Mouse (Mus musculus) ES-E14 (cell line): Measurements from ENCODE around the gene App. TPM values are rescaled to one million over a fixed set of nuclear protein-coding genes. Genes with fewer than 3 reads are reported as not detected.
A peak's percentile ranks its signal among the peaks of the same experiment; 100 is the strongest.

Experiments used
- DNase-seq: peaks from one replicate; pipeline ENCODE4 v3.0.0-alpha.2; 2013; ENCODE audit warnings: low read depth, low spot score
- H3K27ac ChIP-seq: 2 replicates; pipeline ENCODE4 v1.5.1; 2012; ENCODE audit warnings: low read depth, mild to moderate bottlenecking, low read length, moderate library complexity, mixed read lengths; ENCODE audit not compliant: poor library complexity, insufficient read depth, severe bottlenecking
- H3K36me3 ChIP-seq: 2 replicates; pipeline ENCODE4 v1.6.1; 2012; ENCODE audit warnings: mild to moderate bottlenecking, low read length, moderate library complexity, mixed read lengths; ENCODE audit not compliant: control insufficient read depth, poor library complexity, insufficient read depth, severe bottlenecking
- H3K4me1 ChIP-seq, 2 experiments: fragments of 150-350 bp in 1 of 2; sonication (generic) in 1 of 2; 2 replicates each; pipeline ENCODE4 v1.6.1; 2012; ENCODE audit warnings: low read length in 2 of 2, mild to moderate bottlenecking in 1 of 2, mixed read lengths in 1 of 2; ENCODE audit not compliant: control insufficient read depth in 2 of 2, insufficient read depth in 2 of 2, poor library complexity in 1 of 2
- H3K4me3 ChIP-seq, 2 experiments: fragments of 150-350 bp in 1 of 2; sonication (generic) in 1 of 2; 2 replicates each; pipeline ENCODE4 v1.5.1; 2012; ENCODE audit warnings: low read length in 2 of 2, low read depth in 1 of 2, mild to moderate bottlenecking in 1 of 2, mixed read lengths in 1 of 2; ENCODE audit not compliant: insufficient read depth in 1 of 2, poor library complexity in 1 of 2, severe bottlenecking in 1 of 2
- H3K9ac ChIP-seq: 2 replicates; pipeline ENCODE4 v1.6.1; 2012; ENCODE audit warnings: low read depth, mild to moderate bottlenecking, low read length, mixed read lengths; ENCODE audit not compliant: poor library complexity, insufficient read depth, severe bottlenecking
- H3K9me3 ChIP-seq: fragments of 150-350 bp; sonication (generic); 2 replicates; pipeline ENCODE4 v1.6.1; 2012; ENCODE audit warnings: low read depth, mild to moderate bottlenecking, low read length; ENCODE audit not compliant: control insufficient read depth, insufficient read depth
- CHD2 ChIP-seq: IDR thresholded peaks from 2 replicates; pipeline ENCODE4 v1.6.1; 2014; ENCODE audit warnings: mild to moderate bottlenecking, low read depth, low read length, inconsistent platforms
- HCFC1 ChIP-seq: IDR thresholded peaks from 2 replicates; pipeline ENCODE4 v1.6.1; 2012; ENCODE audit warnings: low read length, inconsistent platforms, borderline replicate concordance; ENCODE audit not compliant: insufficient read depth
- MAFK ChIP-seq: IDR thresholded peaks from 2 replicates; pipeline ENCODE4 v1.6.1; 2014; ENCODE audit warnings: mild to moderate bottlenecking, low read depth, low read length, inconsistent platforms; ENCODE audit not compliant: insufficient read depth
- ZC3H11A ChIP-seq: IDR thresholded peaks from 2 replicates; pipeline ENCODE4 v1.6.1; 2012; ENCODE audit warnings: low read depth, mild to moderate bottlenecking, inconsistent platforms, low read length, borderline replicate concordance
- ZNF384 ChIP-seq: IDR thresholded peaks from 2 replicates; pipeline ENCODE4 v1.6.1; 2012; ENCODE audit warnings: low read depth, low read length, inconsistent platforms
- in situ Hi-C, 2 experiments: fragments of 600-800 bp; cut with MboI; formaldehyde crosslinking; loops; one replicate each; pipeline ENCODE4 v1.15.1; 2025; ENCODE audit warnings: low sequenced_read_pairs in 2 of 2, inconsistent platforms in 1 of 2; ENCODE audit not compliant: unreplicated experiment in 2 of 2
- total RNA-seq: library from RNA; depleted of rRNA; stranded (reverse); fragments of 300-350 nt; gene quantifications from 2 replicates; pipeline ENCODE4 v1.2.3, GENCODE M21; 2012

The App gene
- total RNA-seq, 1 experiment = 52.4 TPM

- H3K4me3 ChIP-seq = no peak overlapping the region
- no peaks in the 10 kb centered on the region for H3K36me3 ChIP-seq
- in situ Hi-C loops = no loop called here
- H3K9ac ChIP-seq = no peak overlapping the region
- DNase-seq = no peak
- H3K27ac ChIP-seq = no peak overlapping the region
- no peak for TF ChIP-seq ZC3H11A
- TF ChIP-seq MAFK = no peak
- no peak for TF ChIP-seq ZNF384
- no peak for TF ChIP-seq CHD2
- TF ChIP-seq HCFC1 = no peak
- no peaks in the 10 kb centered on the region for H3K9me3 ChIP-seq
- H3K4me1 ChIP-seq = peaks cover 0 to 3% of the 10 kb centered on the region in 2 experiments; a peak in 1 of 4 replicates
Observed at GRCm38 (mm10) chr16:85181502-85181901, 7.9 kb upstream of the App start.

- Histone ChIP-seq H3K9me3 (no peaks in the 10 kb centered on the region), H3K4me1 (peaks cover 0 to 3% of the 10 kb centered on the region in 2 experiments; a peak in 1 of 4 replicates), H3K9ac (no peak overlapping the region), H3K4me3 (no peak overlapping the region), H3K36me3 (no peaks in the 10 kb centered on the region), H3K27ac (no peak overlapping the region)
- no peak for DNase-seq
- no peak for TF ChIP-seq ZNF384
- no peak for TF ChIP-seq ZC3H11A
- TF ChIP-seq HCFC1 = no peak
- TF ChIP-seq MAFK = no peak
- no peak for TF ChIP-seq CHD2
- in situ Hi-C loops = no loop called here
Observed at GRCm38 (mm10) chr16:85180710-85181109, 7.1 kb upstream of the App start.

GRCm38 (mm10) chr16:85176666-85177065 lies 3.1 kb upstream of the App start:
- Histone ChIP-seq H3K9ac (no peak overlapping the region), H3K36me3 (no peaks in the 10 kb centered on the region), H3K27ac (no peak overlapping the region), H3K4me3 (no peak overlapping the region), H3K4me1 (peaks cover 0 to 3% of the 10 kb centered on the region in 2 experiments; a peak in 1 of 4 replicates), H3K9me3 (no peaks in the 10 kb centered on the region)
- DNase-seq = peak; percentile 15
- in situ Hi-C loops = no loop called here
- no peak for TF ChIP-seq ZNF384

- TF ChIP-seq ZC3H11A = no peak
- H3K9ac ChIP-seq = peak overlapping the region; percentile 68
- in situ Hi-C loops = no loop called here
- H3K4me1 ChIP-seq = peaks cover 0 to 3% of the 10 kb centered on the region in 2 experiments; a peak in 1 of 4 replicates
- H3K4me3 ChIP-seq = peak overlapping the region; percentile 73 to 96
- H3K27ac ChIP-seq = no peak overlapping the region
- no peaks in the 10 kb centered on the region for H3K36me3 ChIP-seq
- DNase-seq = peak; percentile 28
- H3K9me3 ChIP-seq = no peaks in the 10 kb centered on the region
Observed at GRCm38 (mm10) chr16:85172571-85173372, 794 bp downstream of the App start.

- no peaks in the 10 kb centered on the region for H3K9me3 ChIP-seq
- peaks cover 0 to 2% of the 10 kb centered on the region in 2 experiments; a peak in 1 of 4 replicates for H3K4me1 ChIP-seq
- in situ Hi-C loops = no loop called here
- TF ChIP-seq ZC3H11A = no peak
- no peak for TF ChIP-seq CHD2
- no peak for TF ChIP-seq HCFC1
- no peak for TF ChIP-seq MAFK
- no peak for TF ChIP-seq ZNF384
- H3K9ac ChIP-seq = peak overlapping the region; percentile 68; the same call in 1 of the 2 replicates
- no peaks in the 10 kb centered on the region for H3K36me3 ChIP-seq
- DNase-seq = peak; percentile 25
- H3K4me3 ChIP-seq = peak overlapping the region; percentile 73 to 96
- H3K27ac ChIP-seq = no peak overlapping the region
Observed at GRCm38 (mm10) chr16:85171976-85172570, 1.5 kb downstream of the App start.
